Mouse (Mus musculus) heart, postnatal 25 days (tissue): ENCODE measurements at regions not wholly inside any gene's neighbourhood (a gene's known extent, or its start where the extent isn't known, plus 50 kb on each side); places are given as distances from the start of the nearest gene placed in this dataset.
"Not testable (repeated sequence)": the region's sequence is repeated elsewhere in the genome, so short reads cannot be mapped to it uniquely, and the experiment has no call there.

Experiments used
- DNase-seq: peaks from one replicate; pipeline ENCODE4 v3.0.0; 2022; ENCODE audit warnings: low spot score
- intact Hi-C: fragments of 180-260 bp; cut with DNase I; formaldehyde crosslinking; loops from one replicate; pipeline ENCODE4 v1.15.1; 2025

- intact Hi-C loops: no loop called here
- no peak for DNase-seq
Measured at GRCm38 (mm10) chr2:107117564-107117963, 58.1 kb upstream of the Fshb start.

GRCm38 (mm10) chr2:107118711-107119474 is 59.4 kb upstream of the Fshb start:
- intact Hi-C loops: no loop called here
- no peak for DNase-seq

GRCm38 (mm10) chr2:107119697-107120096 is 60.2 kb upstream of the Fshb start:
- no peak for DNase-seq
- intact Hi-C loops: no loop called here

GRCm38 (mm10) chr2:107133186-107133585 is 73.7 kb upstream of the Fshb start:
- intact Hi-C loops: no loop called here
- DNase-seq: no peak

GRCm38 (mm10) chr2:107149317-107149716 is 89.9 kb upstream of the Fshb start:
- no peak for DNase-seq
- intact Hi-C loops: no loop called here

GRCm38 (mm10) chr2:107149851-107150250 is 90.4 kb upstream of the Fshb start:
- intact Hi-C loops: no loop called here
- DNase-seq: no peak

GRCm38 (mm10) chr2:107150373-107150772 is 90.9 kb upstream of the Fshb start:
- no peak for DNase-seq
- intact Hi-C loops: no loop called here

GRCm38 (mm10) chr2:107151878-107152277 is 92.4 kb upstream of the Fshb start:
- no peak for DNase-seq
- intact Hi-C loops: no loop called here

GRCm38 (mm10) chr2:107158836-107159402 is 99.5 kb upstream of the Fshb start:
- DNase-seq, intact Hi-C loops: not testable (repeated sequence)

- intact Hi-C loops: loop anchor here (5.0 kb wide), 1 partner anchor 692 kb away; no protein-coding TSS in a partner anchor
- no peak for DNase-seq
Measured at GRCm38 (mm10) chr2:107175721-107176120, 114.7 kb upstream of the Kcna4 start.

GRCm38 (mm10) chr2:107183066-107183465 is 107.4 kb upstream of the Kcna4 start:
- DNase-seq: no peak
- intact Hi-C loops: no loop called here

GRCm38 (mm10) chr2:107184864-107185263 is 105.6 kb upstream of the Kcna4 start:
- intact Hi-C loops: no loop called here
- DNase-seq: no peak

- intact Hi-C loops: no loop called here
- DNase-seq: no peak
Measured at GRCm38 (mm10) chr2:107201856-107202473, 88.5 kb upstream of the Kcna4 start.

GRCm38 (mm10) chr2:107202474-107202858 is 88.0 kb upstream of the Kcna4 start:
- intact Hi-C loops: no loop called here

GRCm38 (mm10) chr2:107221544-107221943 is 68.9 kb upstream of the Kcna4 start:
- no peak for DNase-seq
- intact Hi-C loops: no loop called here

More at GRCm38 (mm10) chr2:107202474-107202858, 88.0 kb upstream of the Kcna4 start:
- no peak for DNase-seq

- intact Hi-C loops: no loop called here
- no peak for DNase-seq
Measured at GRCm38 (mm10) chr2:107224679-107225078, 65.8 kb upstream of the Kcna4 start.

- intact Hi-C loops: no loop called here
- DNase-seq: no peak
Measured at GRCm38 (mm10) chr2:107227486-107227885, 63.0 kb upstream of the Kcna4 start.

GRCm38 (mm10) chr2:107228287-107228686 is 62.2 kb upstream of the Kcna4 start:
- DNase-seq: no peak

GRCm38 (mm10) chr2:107231680-107232079 is 58.8 kb upstream of the Kcna4 start:
- DNase-seq: peak; percentile 1
- intact Hi-C loops: loop anchor here (5.0 kb wide), 1 partner anchor 61 kb away; the partner anchor contains the start of gene Kcna4

More at GRCm38 (mm10) chr2:107228287-107228686, 62.2 kb upstream of the Kcna4 start:
- intact Hi-C loops: no loop called here

- no peak for DNase-seq
Measured at GRCm38 (mm10) chr2:107232885-107233284, 57.6 kb upstream of the Kcna4 start.

More at GRCm38 (mm10) chr2:107232885-107233284, 57.6 kb upstream of the Kcna4 start:
- intact Hi-C loops: loop anchor here (5.0 kb wide), 1 partner anchor 59 kb away; the partner anchor contains the start of gene Kcna4
